Mouse (Mus musculus): Measurements from ENCODE around the gene Cacnb2.

The Cacnb2 gene

DNA sequence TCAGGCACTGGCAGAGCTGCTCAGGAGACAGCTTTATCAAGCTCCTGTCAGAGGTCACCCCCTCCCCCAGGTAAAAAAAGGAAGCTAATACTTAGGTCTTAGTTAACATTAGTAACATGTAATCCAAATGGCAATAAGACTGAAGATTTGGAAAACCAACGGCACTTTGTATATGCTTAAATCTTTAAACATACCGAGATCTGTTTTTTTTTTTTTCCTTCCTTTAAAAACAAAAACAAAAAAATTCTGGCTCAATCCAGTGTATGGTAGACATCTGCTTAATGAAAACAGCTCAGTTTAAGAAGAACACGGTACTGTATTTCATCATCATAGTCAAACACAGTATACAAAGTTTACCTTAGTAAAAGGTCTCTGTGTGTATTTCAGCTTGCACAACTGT, at the start of gene Cacnb2:
TSS of gene Cacnb2 (plus strand) at position 301 of the 400 bp plus-strand sequence.
- H3K27me3 ChIP-seq (ENCODE audit: control insufficient read depth, insufficient read depth, low read length, poor library complexity, severe bottlenecking): no peaks in the 10 kb centered on the region
- no peaks in the 10 kb centered on the region for H3K36me3 ChIP-seq (ENCODE audit: control insufficient read depth, insufficient read depth, low read length, poor library complexity, severe bottlenecking)
- DNase-seq (ENCODE audit: low read depth, low spot score): no peak

DNA sequence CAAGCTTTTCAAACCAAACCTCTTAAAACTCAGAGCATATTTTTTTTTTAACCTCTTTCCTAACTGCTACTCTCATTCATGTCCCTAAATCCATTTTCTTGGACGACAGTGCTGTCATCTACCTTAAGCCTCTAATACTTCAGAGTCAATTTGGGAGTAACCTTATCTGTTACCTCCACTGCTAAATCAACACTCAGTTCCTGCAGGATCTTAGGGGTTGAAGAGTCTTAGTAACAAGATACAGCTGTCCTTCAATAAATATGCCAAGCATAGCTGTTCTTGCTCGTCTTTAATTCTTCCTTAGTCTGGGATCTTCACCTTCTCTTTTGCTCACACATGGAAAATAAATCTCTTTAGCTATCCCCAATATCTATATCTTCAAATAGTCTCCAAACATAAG, 34.9 kb upstream of the Cacnb2 start:
- Histone ChIP-seq H3K36me3 (ENCODE audit: control insufficient read depth, insufficient read depth, low read length, poor library complexity, severe bottlenecking) (no peaks in the 10 kb centered on the region), H3K27me3 (ENCODE audit: control insufficient read depth, insufficient read depth, low read length, poor library complexity, severe bottlenecking) (no peaks in the 10 kb centered on the region)
- DNase-seq (ENCODE audit: low read depth, low spot score): no peak

DNA sequence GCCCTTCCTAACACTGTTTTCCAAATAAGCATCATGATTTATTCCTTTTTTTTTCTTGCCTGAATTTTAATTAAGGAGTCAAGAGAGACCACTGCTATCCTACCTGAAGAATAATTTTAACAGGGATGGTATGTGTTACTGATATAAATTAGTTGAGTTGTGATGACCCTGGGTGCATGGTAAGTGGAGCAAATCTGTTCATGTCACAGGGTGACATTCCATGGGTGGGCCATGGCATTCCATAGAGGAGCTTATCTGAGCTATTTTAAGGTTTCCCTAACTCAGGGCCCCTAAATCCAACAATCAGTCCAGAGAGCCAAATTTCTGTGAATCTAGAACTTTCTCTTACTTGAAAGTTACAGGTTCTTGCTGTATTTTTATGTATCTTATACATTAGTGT, 31.6 kb upstream of the Cacnb2 start:
- H3K27me3 ChIP-seq (ENCODE audit: control insufficient read depth, insufficient read depth, low read length, poor library complexity, severe bottlenecking): no peaks in the 10 kb centered on the region
- no peaks in the 10 kb centered on the region for H3K36me3 ChIP-seq (ENCODE audit: control insufficient read depth, insufficient read depth, low read length, poor library complexity, severe bottlenecking)
- DNase-seq (ENCODE audit: low read depth, low spot score): no peak

DNA sequence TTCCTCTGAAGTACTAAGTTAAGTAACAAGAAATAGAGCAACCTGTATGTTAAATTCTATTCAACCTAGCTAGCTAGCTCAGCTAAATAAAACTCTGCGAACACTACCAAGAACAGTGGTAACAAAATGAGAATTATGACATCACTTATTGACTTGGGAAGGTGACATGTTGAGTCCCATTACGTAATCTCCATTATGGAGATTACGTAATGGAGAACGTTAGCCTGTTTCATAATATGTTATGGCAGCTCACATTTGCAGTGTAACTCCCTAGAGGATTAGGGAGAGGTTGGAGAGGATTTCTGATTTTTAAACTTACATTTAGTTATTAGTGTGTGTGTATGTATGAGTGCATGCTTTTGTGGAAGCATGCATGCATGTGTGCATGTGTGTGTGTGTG, 13.3 kb upstream of the Cacnb2 start:
- H3K27me3 ChIP-seq (ENCODE audit: control insufficient read depth, insufficient read depth, low read length, poor library complexity, severe bottlenecking): no peaks in the 10 kb centered on the region
- no peak for DNase-seq (ENCODE audit: low read depth, low spot score)
- H3K36me3 ChIP-seq (ENCODE audit: control insufficient read depth, insufficient read depth, low read length, poor library complexity, severe bottlenecking): no peaks in the 10 kb centered on the region

DNA sequence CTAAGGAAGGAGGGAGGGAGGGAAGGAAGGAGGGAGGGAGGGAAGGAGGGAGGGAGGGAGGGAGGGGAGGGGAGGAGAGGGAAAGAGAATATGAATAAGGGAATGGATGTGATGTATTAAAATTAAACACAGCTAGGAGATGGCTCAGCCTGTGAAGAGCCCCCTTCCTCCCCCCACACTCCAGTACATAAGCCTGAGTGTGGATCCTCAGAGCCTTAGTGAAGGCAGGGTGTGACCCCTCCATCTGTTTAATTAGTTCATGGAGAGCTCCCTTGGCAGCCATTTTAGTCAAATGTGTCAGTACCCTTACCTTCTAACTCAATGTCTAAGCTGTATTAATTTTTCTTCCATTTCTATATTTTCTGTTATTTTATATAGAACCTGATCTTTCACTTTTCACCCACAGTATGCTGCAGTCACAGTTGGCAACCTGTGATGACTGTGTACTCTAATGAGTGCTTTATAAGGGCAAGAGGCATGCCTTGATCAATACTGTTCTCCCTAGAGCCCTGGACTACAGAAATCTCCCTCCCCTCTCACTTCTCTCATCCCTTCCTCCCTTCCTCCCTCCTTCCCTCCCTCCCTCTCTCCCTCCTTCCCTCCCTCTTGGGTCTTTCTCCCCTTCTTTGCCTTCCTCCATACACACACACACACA, 4.9 kb upstream of the Cacnb2 start:
- DNase-seq (ENCODE audit: low read depth, low spot score): no peak
- Histone ChIP-seq H3K36me3 (ENCODE audit: control insufficient read depth, insufficient read depth, low read length, poor library complexity, severe bottlenecking) (no peaks in the 10 kb centered on the region), H3K27me3 (ENCODE audit: control insufficient read depth, insufficient read depth, low read length, poor library complexity, severe bottlenecking) (no peaks in the 10 kb centered on the region)

DNA sequence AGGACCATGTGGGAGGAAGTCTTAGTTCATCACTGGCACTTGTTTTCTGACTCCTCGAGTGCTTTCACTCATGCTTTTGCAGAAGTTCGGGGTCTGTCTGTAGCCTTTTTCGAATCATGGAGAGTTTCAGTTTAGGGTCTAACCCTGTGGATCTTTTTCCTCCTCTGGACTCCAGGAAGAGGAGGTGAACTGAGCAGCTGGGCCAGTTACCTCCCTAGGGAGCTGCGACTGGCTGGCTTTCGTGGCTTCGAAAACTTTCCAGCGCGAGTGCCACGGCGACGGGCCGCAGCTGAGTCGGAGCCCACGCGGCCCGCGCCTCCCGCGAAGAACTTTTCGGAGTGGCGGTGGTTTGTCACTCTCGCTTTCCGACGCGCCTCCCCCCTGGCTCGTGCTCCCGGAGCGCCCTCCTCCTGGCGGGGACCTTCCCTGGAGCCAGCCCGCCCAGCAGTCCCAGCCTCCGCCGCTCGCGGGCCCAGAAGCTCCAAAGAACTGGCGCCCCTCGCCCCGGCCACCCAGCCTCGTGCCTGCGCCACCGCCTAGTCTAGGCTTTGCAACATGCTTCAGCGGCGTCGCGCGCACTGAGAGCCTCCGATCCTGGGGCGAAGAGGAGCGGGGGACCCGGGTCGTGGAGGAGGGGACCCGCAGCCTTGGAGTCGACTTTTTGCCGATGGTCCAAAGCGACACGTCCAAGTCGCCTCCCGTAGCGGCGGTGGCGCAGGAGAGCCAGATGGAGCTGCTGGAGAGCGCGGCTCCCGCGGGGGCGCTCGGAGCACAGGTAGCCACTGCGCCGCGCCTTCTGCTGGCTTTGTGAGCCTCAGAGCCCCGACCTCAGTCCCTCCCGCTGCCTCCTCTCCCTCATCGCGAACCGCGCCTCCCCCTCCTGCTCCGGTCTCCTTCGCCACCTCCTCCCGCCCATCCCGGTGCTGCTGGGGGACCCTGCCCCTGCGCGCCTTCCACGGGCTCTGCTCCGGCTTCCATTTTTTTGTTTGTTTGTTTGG, 1.2 kb downstream of the Cacnb2 start:
- peak; percentile 52 for DNase-seq (ENCODE audit: low read depth, low spot score)
- Histone ChIP-seq H3K27me3 (ENCODE audit: control insufficient read depth, insufficient read depth, low read length, poor library complexity, severe bottlenecking) (no peaks in the 10 kb centered on the region), H3K36me3 (ENCODE audit: control insufficient read depth, insufficient read depth, low read length, poor library complexity, severe bottlenecking) (no peaks in the 10 kb centered on the region)

DNA sequence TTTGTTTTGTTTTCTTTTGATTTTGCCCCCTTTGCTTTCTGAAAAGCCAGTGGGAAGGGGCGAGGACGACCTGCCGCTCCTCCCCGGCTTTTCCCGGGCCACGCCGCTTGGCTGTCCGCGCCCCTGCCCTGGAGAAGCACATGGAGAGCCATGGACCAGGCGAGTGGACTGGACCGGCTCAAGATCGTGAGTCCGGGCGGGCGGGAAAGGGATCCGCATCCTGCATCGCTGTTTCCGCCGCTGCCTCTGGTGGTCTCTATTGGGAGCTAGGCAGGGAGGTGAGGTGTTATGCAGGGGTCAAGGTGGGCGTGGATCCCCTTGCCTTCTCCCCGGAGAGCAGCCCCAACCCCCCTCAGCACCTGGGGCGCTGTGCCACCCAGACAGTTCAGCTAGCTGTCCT, 1.9 kb downstream of the Cacnb2 start:
- Histone ChIP-seq H3K36me3 (ENCODE audit: control insufficient read depth, insufficient read depth, low read length, poor library complexity, severe bottlenecking) (no peaks in the 10 kb centered on the region), H3K27me3 (ENCODE audit: control insufficient read depth, insufficient read depth, low read length, poor library complexity, severe bottlenecking) (no peaks in the 10 kb centered on the region)
- DNase-seq (ENCODE audit: low read depth, low spot score): peak; percentile 14

DNA sequence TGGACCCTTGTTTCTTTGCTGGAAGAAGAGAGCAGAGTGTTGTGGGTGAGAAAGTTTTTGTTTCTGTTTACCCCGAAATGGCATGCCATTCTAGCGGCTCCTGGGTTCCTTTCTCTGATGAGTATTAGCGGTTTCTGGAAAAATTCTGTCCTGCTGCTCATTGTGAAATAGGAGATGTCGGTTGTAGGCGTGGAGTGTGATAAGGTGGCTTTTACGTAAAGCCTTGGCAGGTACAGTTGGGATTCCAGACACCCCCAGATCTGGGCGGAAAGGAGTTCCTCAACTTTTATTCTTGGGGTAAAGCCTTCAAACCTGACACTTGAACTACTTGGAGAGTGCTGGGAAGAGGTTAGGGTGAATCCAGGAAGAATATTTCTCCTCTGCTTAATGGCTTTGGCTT, 2.3 kb downstream of the Cacnb2 start:
- DNase-seq (ENCODE audit: low read depth, low spot score): no peak
- Histone ChIP-seq H3K27me3 (ENCODE audit: control insufficient read depth, insufficient read depth, low read length, poor library complexity, severe bottlenecking) (no peaks in the 10 kb centered on the region), H3K36me3 (ENCODE audit: control insufficient read depth, insufficient read depth, low read length, poor library complexity, severe bottlenecking) (no peaks in the 10 kb centered on the region)

DNA sequence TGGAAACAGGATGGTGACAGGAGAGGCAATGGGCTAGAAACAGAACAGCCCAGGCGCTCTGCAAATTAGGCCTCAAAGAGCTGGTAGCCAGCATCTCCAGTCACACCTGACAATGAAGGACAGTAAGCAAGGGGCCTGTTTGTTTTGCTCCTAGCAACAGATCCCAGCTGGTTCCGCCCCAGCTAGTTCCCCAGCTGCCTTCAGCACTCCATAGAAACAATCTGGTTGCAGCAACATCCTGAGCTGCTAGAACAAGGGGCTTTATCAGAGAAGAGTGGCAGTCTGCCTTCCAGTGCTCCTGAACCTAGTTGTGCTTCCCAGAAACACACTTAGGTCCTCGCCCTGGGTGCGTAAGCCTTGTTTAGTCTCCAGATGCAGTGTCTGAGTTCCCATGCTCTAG, 5.7 kb downstream of the Cacnb2 start:
- no peaks in the 10 kb centered on the region for H3K36me3 ChIP-seq (ENCODE audit: control insufficient read depth, insufficient read depth, low read length, poor library complexity, severe bottlenecking)
- H3K27me3 ChIP-seq (ENCODE audit: control insufficient read depth, insufficient read depth, low read length, poor library complexity, severe bottlenecking): no peaks in the 10 kb centered on the region
- no peak for DNase-seq (ENCODE audit: low read depth, low spot score)

DNA sequence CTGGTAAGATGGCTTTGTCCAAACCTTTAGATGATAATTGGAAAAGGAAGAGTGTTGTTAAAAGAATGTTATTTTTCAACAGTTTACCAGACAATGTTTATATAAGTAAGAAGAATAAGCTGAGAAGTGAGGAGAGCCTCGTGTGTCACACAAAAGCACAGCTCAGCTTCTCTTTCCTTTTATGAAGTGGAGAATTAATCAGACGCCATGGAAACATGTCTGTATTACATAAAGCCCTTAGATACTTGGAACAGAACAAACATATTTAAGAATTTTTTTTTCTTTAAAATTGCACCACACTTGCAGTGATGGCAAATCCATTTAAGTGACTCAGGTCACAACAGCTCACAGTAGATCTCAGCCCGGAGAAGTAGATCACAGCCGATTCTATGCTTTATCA, 9.8 kb downstream of the Cacnb2 start:
- H3K36me3 ChIP-seq (ENCODE audit: control insufficient read depth, insufficient read depth, low read length, poor library complexity, severe bottlenecking): no peaks in the 10 kb centered on the region
- H3K27me3 ChIP-seq (ENCODE audit: control insufficient read depth, insufficient read depth, low read length, poor library complexity, severe bottlenecking): no peaks in the 10 kb centered on the region
- DNase-seq (ENCODE audit: low read depth, low spot score): no peak

DNA sequence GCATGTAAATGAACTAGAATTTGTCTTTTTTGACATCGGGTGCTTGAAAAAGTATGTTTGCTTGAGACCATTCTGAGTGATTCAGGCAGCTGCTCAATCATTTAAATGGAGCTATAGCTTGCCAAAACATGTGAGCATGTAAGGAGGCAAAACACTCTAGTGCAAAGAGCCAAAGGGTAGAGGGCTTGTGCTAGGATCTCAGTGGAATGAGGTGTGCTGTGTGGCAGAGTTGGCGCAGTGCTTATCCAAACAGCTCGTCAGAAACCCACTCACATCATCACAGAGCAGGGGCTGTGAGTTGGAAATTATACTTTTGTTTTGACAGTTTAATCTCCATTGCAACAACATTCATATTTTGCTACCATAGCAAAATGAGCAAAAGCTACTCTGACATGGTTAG, 13.5 kb downstream of the Cacnb2 start:
- Histone ChIP-seq H3K36me3 (ENCODE audit: control insufficient read depth, insufficient read depth, low read length, poor library complexity, severe bottlenecking) (no peaks in the 10 kb centered on the region), H3K27me3 (ENCODE audit: control insufficient read depth, insufficient read depth, low read length, poor library complexity, severe bottlenecking) (no peaks in the 10 kb centered on the region)
- no peak for DNase-seq (ENCODE audit: low read depth, low spot score)

DNA sequence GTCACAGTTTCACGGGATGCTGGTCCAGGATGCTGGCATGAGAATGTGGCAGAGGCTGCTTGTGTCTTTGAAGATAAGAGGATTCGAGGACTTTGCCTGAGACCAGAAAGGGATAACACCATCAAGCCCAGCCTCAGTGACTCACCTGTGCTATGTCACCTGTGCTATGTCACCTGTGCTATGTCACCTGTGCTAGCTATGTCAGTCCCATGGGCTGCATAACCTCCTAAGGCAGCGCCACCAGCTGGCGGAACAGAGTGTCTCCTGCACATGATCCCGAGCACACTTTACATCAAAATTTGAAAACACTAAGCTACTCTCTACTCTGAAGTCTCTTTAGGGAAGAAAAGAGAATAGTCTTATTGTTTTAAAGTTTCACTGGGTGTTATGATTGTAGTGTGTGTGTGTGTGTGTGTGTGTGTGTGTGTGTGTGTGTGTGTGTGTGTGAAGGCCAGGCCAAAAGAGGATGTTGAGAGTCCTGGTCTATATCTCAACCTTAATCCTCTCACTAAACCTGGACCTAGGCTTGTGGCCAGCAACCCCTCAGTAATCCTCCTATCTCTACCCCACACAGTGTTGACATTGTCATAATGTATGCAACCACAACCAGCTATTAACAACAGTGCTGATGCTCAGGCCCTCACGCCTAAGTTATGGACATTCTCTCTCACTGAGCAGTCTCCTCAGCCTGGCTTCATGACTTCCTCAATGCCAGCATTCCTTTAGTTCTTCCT, 17.4 kb downstream of the Cacnb2 start:
- no peaks in the 10 kb centered on the region for H3K27me3 ChIP-seq (ENCODE audit: control insufficient read depth, insufficient read depth, low read length, poor library complexity, severe bottlenecking)
- no peaks in the 10 kb centered on the region for H3K36me3 ChIP-seq (ENCODE audit: control insufficient read depth, insufficient read depth, low read length, poor library complexity, severe bottlenecking)
- DNase-seq (ENCODE audit: low read depth, low spot score): no peak

DNA sequence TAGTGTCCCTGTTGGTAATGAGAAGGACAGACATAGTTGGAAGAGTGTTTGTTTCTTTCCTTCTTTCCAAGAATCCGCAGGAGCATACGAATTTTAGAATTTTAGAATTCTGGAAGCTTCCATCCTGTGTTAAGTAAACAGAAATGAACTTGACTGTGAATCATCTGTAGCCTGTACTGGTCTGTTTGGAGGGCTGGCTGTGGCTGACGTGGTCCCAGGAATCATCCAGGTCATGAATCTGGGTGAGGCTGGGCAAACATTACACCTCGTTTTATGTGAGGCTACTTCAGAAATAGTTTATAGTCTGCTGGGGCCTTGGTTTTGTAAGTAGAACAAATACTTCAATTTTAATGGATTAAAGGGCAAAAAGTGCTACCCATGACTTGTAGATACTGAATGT, 18.0 kb downstream of the Cacnb2 start:
- no peak for DNase-seq (ENCODE audit: low read depth, low spot score)
- no peaks in the 10 kb centered on the region for H3K36me3 ChIP-seq (ENCODE audit: control insufficient read depth, insufficient read depth, low read length, poor library complexity, severe bottlenecking)
- H3K27me3 ChIP-seq (ENCODE audit: control insufficient read depth, insufficient read depth, low read length, poor library complexity, severe bottlenecking): no peaks in the 10 kb centered on the region

DNA sequence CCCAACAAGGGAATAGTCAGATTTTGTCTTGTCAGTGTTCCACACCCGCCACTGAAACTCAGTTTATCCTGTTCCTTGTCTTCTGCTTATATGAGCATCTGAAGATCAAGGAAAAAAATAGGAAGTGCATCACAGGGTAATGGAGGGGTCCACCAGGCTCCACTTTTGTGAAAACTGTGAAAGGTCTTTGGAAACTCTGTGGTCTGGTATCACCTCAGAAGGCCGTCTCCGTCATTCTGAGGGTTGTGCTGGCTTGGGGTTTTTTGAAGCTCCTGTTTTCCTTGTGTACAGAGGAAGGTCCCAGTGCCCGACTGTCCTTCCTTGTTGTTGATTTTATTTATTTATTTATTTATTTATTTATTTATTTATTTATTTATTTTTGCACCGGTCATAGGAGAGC, 20.9 kb downstream of the Cacnb2 start:
- DNase-seq (ENCODE audit: low read depth, low spot score): no peak
- no peaks in the 10 kb centered on the region for H3K36me3 ChIP-seq (ENCODE audit: control insufficient read depth, insufficient read depth, low read length, poor library complexity, severe bottlenecking)
- no peaks in the 10 kb centered on the region for H3K27me3 ChIP-seq (ENCODE audit: control insufficient read depth, insufficient read depth, low read length, poor library complexity, severe bottlenecking)

Measured in splenic B cell, adult 2 months (primary cell).